27 mouse cellular contexts compared by ENCODE assay signal in the genomic region with DNA sequence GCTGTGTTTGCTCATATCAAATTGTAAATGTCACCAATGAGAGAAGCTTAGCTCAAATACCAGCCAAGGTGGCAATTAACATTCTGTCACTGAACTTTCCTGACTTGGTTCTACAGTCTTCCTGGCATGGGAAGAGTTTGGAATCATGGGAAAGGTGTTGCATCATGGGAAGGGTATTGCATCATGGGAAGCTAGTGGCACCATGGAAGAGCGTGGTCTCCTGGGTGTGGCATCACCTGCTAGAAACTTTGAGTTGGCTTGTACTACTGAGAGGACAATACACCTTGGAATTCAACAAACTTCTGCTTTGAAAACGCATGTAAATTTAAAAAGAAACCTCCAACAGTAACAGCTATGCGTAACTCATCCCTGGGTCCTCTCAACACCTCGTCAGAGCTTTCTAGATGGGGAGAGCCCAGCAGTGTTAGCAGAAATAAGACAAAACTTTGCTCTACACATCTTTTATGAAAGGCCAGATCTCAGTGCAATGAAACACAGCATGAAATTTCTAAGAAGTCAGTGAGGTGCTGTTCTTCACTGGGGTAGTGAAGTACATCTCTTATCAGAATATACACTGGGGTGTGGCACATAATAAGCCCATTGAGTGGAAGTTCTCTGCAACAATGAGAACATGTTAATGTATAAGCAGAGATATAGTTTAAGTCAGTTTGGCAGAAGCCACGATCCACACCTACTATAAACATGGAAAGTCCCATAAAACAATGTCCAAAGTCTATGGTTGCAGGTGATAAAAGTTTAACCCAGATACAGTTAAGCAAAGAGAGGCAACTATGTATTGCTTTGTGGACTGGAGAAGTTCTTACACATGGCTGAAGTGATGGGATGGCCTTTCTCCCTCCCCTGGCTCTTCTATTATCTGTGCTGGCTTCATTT.
DNase-seq lines count a peak whose midpoint lies in the region; ATAC-seq and TF ChIP-seq lines count a peak whose summit lies in the region.
"Had no signal": no experiment of that assay in that cellular context is flagged by ENCODE, and none has a peak within 500 bp of the region (broad histone marks: within the 10 kb centered on the region; RNA-seq: fewer than 3 reads in every experiment).

No protein-coding gene starts in this region.

- H3K27ac ChIP-seq in liver, embryonic 16.5 days (ENCODE audit: low read length) = no peak overlapping the region
- no peak overlapping the region for H3K27ac ChIP-seq in liver, postnatal 0 days (ENCODE audit: low read depth)
- peak overlapping the region; percentile 9; the same call in 1 of the 2 replicates for H3K27ac ChIP-seq in intestine, embryonic 14.5 days (ENCODE audit: low read depth)
- H3K27ac ChIP-seq: embryonic facial prominence, embryonic 13.5 days; forebrain, embryonic 10.5 days; heart, embryonic 15.5 days; hindbrain, postnatal 0 days; kidney, postnatal 0 days; midbrain, embryonic 15.5 days; neural tube, embryonic 12.5 days had no signal

- no peak overlapping the region for H3ac ChIP-seq in myocyte (ENCODE audit: control insufficient read depth, insufficient read length)

- no peak overlapping the region for H3K4me3 ChIP-seq in liver, embryonic 16.5 days (ENCODE audit: low read depth, low read length)
- no peak overlapping the region for H3K4me3 ChIP-seq in liver, postnatal 0 days (ENCODE audit: low read depth, low read length)
- no peak overlapping the region for H3K4me3 ChIP-seq in intestine, embryonic 14.5 days (ENCODE audit: low read depth, low read length)
- H3K4me3 ChIP-seq in myocyte = no peak overlapping the region
- H3K4me3 ChIP-seq: embryonic facial prominence, embryonic 13.5 days; forebrain, embryonic 10.5 days; heart, embryonic 15.5 days; midbrain, embryonic 15.5 days; neural tube, embryonic 12.5 days had no signal

- TF ChIP-seq CTCF in liver, postnatal 0 days (IDR thresholded peaks at IDR 0.05; ENCODE audit: low read depth) = no peak

- no peak overlapping the region for H3K9ac ChIP-seq in liver, embryonic 16.5 days (ENCODE audit: low read depth, low read length)
- no peak overlapping the region for H3K9ac ChIP-seq in liver, postnatal 0 days (replicated peaks)
- no peak overlapping the region for H3K9ac ChIP-seq in intestine, embryonic 14.5 days (ENCODE audit: low read length)
- H3K9ac ChIP-seq: embryonic facial prominence, embryonic 13.5 days; heart, embryonic 15.5 days; lung, embryonic 14.5 days; midbrain, embryonic 15.5 days; neural tube, embryonic 12.5 days had no signal

- H3K79me2 ChIP-seq in myocyte (ENCODE audit: control insufficient read depth, insufficient read depth) = no peaks in the 10 kb centered on the region

- no peak for TF ChIP-seq POLR2A in myocyte (IDR thresholded peaks at IDR 0.05; ENCODE audit: insufficient read length, low read depth)

- no peaks in the 10 kb centered on the region for H3K4me1 ChIP-seq in liver, embryonic 16.5 days (ENCODE audit: control insufficient read depth, low read depth, low read length)
- peaks cover 3% of the 10 kb centered on the region; the same call in 1 of the 2 replicates for H3K4me1 ChIP-seq in liver, postnatal 0 days (ENCODE audit: insufficient read depth)
- no peaks in the 10 kb centered on the region for H3K4me1 ChIP-seq in intestine, embryonic 14.5 days (replicated peaks; ENCODE audit: control insufficient read depth, insufficient read depth, low read length)
- H3K4me1 ChIP-seq: embryonic facial prominence, embryonic 13.5 days; forebrain, embryonic 10.5 days; heart, embryonic 15.5 days; midbrain, embryonic 15.5 days; neural tube, embryonic 12.5 days had no signal

- peak; percentile 30; the same call in 1 of the 2 replicates for ATAC-seq in liver, embryonic 16.5 days (ENCODE audit: low read depth)
- no peak for ATAC-seq in liver, postnatal 0 days
- peak; percentile 90 for ATAC-seq in intestine, embryonic 14.5 days (replicated peaks; ENCODE audit: low FRiP score, low TSS enrichment, low read depth)
- ATAC-seq: CD4-positive, CD25-positive, alpha-beta regulatory T cell, adult 4 months; forebrain, embryonic 16.5 days; hindbrain, postnatal 0 days; midbrain, embryonic 15.5 days had no signal

- H3K4me2 ChIP-seq in liver, embryonic 16.5 days (ENCODE audit: low read depth, low read length) = no peak overlapping the region
- H3K4me2 ChIP-seq in liver, postnatal 0 days (ENCODE audit: low read depth, low read length) = no peak overlapping the region
- H3K4me2 ChIP-seq in intestine, embryonic 14.5 days (ENCODE audit: low read length) = no peak overlapping the region
- no peak overlapping the region for H3K4me2 ChIP-seq in myocyte (ENCODE audit: low read depth)
- H3K4me2 ChIP-seq: embryonic facial prominence, embryonic 13.5 days; heart, embryonic 15.5 days; liver, embryonic 11.5 days; lung, embryonic 14.5 days; midbrain, embryonic 15.5 days; neural tube, embryonic 12.5 days had no signal

- H3K9me3 ChIP-seq in liver, embryonic 16.5 days (replicated peaks; ENCODE audit: control insufficient read depth, low read length) = no peaks in the 10 kb centered on the region
- H3K9me3 ChIP-seq in liver, postnatal 0 days (ENCODE audit: low read length) = no peaks in the 10 kb centered on the region
- no peaks in the 10 kb centered on the region for H3K9me3 ChIP-seq in intestine, embryonic 14.5 days (ENCODE audit: control insufficient read depth, low read length)
- H3K9me3 ChIP-seq: embryonic facial prominence, embryonic 13.5 days; forebrain, embryonic 10.5 days; heart, embryonic 15.5 days; midbrain, embryonic 15.5 days; neural tube, embryonic 12.5 days had no signal

- no peak for TF ChIP-seq EP300 in liver, postnatal 0 days (IDR thresholded peaks at IDR 0.05; ENCODE audit: low read depth)

- no peak for DNase-seq in liver, postnatal 0 days
- no peak for DNase-seq in intestine, embryonic 14.5 days (ENCODE audit: low spot score)
- DNase-seq in cerebellum, adult 11 months = no peak
- DNase-seq in gastrocnemius, postnatal 10 days = no peak
- no peak for DNase-seq in lung, adult 18-20 months
- no peak for DNase-seq in urinary bladder, adult 2 months (ENCODE audit: low spot score)
- DNase-seq: adrenal gland, postnatal 25 days; cerebellum, adult 18-20 months; cerebellum, postnatal 10 days; kidney, adult 18-20 months; layer of hippocampus, adult 9-11 months; lung, embryonic 14.5 days; lung, postnatal 14 days; right cerebral cortex, postnatal 4 days; thymus, postnatal 14 days had no signal

- 59% methylated on average over 5 of the region's 5 CpGs for WGBS in liver, embryonic 16.5 days (ENCODE audit: insufficient replicate concordance)
- 67% methylated on average over 5 of the region's 5 CpGs for WGBS in liver, postnatal 0 days (ENCODE audit: insufficient replicate concordance)
- 70% methylated on average over 5 of the region's 5 CpGs for WGBS in intestine, embryonic 14.5 days

- H3K27me3 ChIP-seq in liver, embryonic 16.5 days (ENCODE audit: control insufficient read depth, insufficient read depth, low read depth, low read length) = no peaks in the 10 kb centered on the region
- no peaks in the 10 kb centered on the region for H3K27me3 ChIP-seq in liver, postnatal 0 days (ENCODE audit: insufficient read depth, low read length)
- H3K27me3 ChIP-seq in intestine, embryonic 14.5 days (replicated peaks; ENCODE audit: control insufficient read depth, insufficient read depth, low read length) = no peaks in the 10 kb centered on the region
- H3K27me3 ChIP-seq in myocyte (ENCODE audit: control insufficient read depth, insufficient read depth, insufficient read length) = no peaks in the 10 kb centered on the region
- H3K27me3 ChIP-seq: embryonic facial prominence, embryonic 13.5 days; heart, embryonic 15.5 days; midbrain, embryonic 15.5 days; neural tube, embryonic 12.5 days had no signal

- no peaks in the 10 kb centered on the region for H3K36me3 ChIP-seq in liver, embryonic 16.5 days (ENCODE audit: control insufficient read depth, insufficient read depth)
- H3K36me3 ChIP-seq in liver, postnatal 0 days (replicated peaks; ENCODE audit: insufficient read depth, low read length) = no peaks in the 10 kb centered on the region
- H3K36me3 ChIP-seq in intestine, embryonic 14.5 days (ENCODE audit: control insufficient read depth, insufficient read depth, low read length) = no peaks in the 10 kb centered on the region
- no peaks in the 10 kb centered on the region for H3K36me3 ChIP-seq in myocyte (ENCODE audit: control insufficient read depth, insufficient read depth)
- H3K36me3 ChIP-seq: embryonic facial prominence, embryonic 13.5 days; forebrain, embryonic 10.5 days; heart, embryonic 15.5 days; midbrain, embryonic 15.5 days; neural tube, embryonic 12.5 days had no signal

TF ChIP-seq in myocyte, 11 proteins besides CTCF, POLR2A, EP300 and RAD21:
- TF ChIP-seq CEBPB (IDR thresholded peaks at IDR 0.05; ENCODE audit: insufficient read depth, poor library complexity, severe bottlenecking) (peak; percentile 61; the same call in 1 of the 2 replicates), REST (IDR thresholded peaks at IDR 0.05; ENCODE audit: insufficient read depth, insufficient read length) (no peak)
